Mouse (Mus musculus) erythroblast, embryonic 14.5 days (primary cell): Measurements from ENCODE around the gene Rbm12. TPM values are rescaled to one million over a fixed set of nuclear protein-coding genes. Genes with fewer than 3 reads are reported as not detected.

Experiments
- H3K27me3 ChIP-seq: 2 replicates; pipeline ENCODE4 v1.6.1; 2012; ENCODE audit warnings: inconsistent platforms; ENCODE audit not compliant: control insufficient read depth
- H3K36me3 ChIP-seq: 2 replicates; pipeline ENCODE4 v1.6.1; 2012; ENCODE audit warnings: mild to moderate bottlenecking, inconsistent platforms; ENCODE audit not compliant: control insufficient read depth
- H3K4me1 ChIP-seq: 2 replicates; pipeline ENCODE4 v1.6.1; 2012; ENCODE audit warnings: inconsistent platforms; ENCODE audit not compliant: control insufficient read depth
- H3K4me3 ChIP-seq: replicated peaks from 2 replicates; pipeline ENCODE3; 2012; ENCODE audit warnings: moderate library complexity, mild to moderate bottlenecking, inconsistent platforms
- H3K9me3 ChIP-seq: 2 replicates; pipeline ENCODE4 v1.6.1; 2012; ENCODE audit warnings: low read length, inconsistent platforms, mixed read lengths; ENCODE audit not compliant: control insufficient read depth
- GATA1 ChIP-seq: IDR thresholded peaks from 2 replicates; pipeline ENCODE4 v1.6.1; 2012; ENCODE audit warnings: low read length, inconsistent platforms, mixed read lengths
- TAL1 ChIP-seq: IDR thresholded peaks from 3 replicates; pipeline ENCODE4 v1.6.1; 2012; ENCODE audit warnings: low read length, inconsistent platforms, mixed read lengths
- polyA plus RNA-seq: library from polyadenylated mRNA; stranded (reverse); fragments of >175 nt; gene quantifications from 2 replicates; pipeline ENCODE4 v1.2.3, GENCODE M21; 2012

Gene Rbm12
- polyA plus RNA-seq, 1 experiment, result 0.31 TPM

DNA sequence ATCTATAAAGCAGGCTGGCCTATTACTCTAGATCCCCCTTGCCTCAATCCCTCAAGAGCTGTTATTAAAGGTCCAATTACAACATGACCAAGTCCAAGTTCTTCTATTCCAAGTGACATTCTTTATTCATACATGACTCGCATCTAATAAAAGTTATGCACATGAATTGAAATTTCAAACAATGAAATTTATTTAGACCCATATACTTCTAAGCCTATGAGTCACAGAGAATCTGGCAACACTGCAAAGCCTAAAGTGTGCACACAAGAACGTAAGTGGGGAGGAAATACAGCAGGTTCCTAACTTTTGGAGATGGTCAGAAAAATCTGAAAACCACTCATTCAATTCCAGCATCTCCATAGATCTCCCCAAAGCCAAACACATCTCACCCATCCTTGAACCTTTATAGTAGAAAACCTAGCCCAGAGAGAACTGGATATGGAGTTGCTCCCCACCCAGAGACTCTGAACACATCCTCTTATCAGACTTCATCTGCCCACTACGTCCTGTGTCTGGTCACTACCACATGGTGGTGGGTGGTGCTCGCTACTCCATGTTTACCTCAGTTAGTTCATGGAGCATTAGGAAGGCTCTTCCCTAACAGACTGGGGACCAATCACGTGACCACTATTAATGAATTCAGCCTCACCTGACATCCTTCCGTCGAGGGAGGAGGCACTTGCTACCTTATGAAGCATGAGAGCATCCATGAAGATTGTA, 24.2 kb downstream of the Rbm12 start:
- peaks cover 11% of the 10 kb centered on the region for H3K4me1 ChIP-seq
- H3K36me3 ChIP-seq, result peaks cover 44% of the 10 kb centered on the region
- no peaks in the 10 kb centered on the region for H3K27me3 ChIP-seq
- H3K9me3 ChIP-seq, result no peaks in the 10 kb centered on the region
- no peak overlapping the region for H3K4me3 ChIP-seq
- TF ChIP-seq TAL1 (no peak), GATA1 (no peak)

DNA sequence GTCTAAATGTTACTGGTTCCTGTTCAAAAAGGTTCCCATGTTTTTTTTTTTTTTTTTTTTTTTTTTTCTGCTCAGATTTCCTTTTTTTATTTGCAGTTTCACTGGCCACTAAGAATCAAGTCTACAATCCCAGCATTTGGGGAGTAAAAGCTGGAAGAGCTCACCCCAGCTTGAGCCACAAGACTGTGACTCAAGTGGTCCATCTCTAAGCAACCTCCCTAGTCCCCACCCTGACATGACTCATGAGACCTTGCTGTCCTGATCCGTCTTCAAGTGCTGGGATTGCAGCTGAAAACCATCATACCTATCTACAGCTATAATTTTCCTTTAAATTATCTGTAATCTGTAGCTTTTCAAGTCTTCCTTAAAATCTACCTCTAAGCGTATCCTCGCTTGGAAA, 27.2 kb downstream of the Rbm12 start:
- Histone ChIP-seq H3K4me1 (peaks cover 12% of the 10 kb centered on the region), H3K27me3 (no peaks in the 10 kb centered on the region), H3K4me3 (no peak overlapping the region), H3K9me3 (no peaks in the 10 kb centered on the region), H3K36me3 (peaks cover 20% of the 10 kb centered on the region)
- no peak for TF ChIP-seq TAL1
- no peak for TF ChIP-seq GATA1

DNA sequence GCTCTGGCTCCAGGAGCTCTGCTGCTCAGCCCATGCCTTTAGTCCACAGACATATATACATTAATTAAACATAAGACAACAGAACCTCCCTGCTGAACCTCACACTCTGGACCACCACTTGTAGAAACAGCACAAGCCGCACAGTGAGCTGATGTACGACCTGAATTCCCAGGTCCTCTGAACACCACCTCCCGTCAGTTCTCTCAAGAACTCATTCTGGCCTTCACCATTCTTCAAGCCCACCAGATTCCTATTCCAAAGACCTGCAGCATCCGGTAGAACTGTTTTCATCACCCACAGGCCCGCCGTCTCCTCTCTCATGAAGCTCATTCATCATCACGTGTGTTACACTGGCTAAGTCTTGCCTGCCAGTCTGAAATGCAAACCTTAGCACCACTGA, 31.4 kb downstream of the Rbm12 start:
- H3K4me1 ChIP-seq, result peaks cover 12% of the 10 kb centered on the region
- no peak overlapping the region for H3K4me3 ChIP-seq
- no peak for TF ChIP-seq TAL1
- no peak for TF ChIP-seq GATA1
- no peaks in the 10 kb centered on the region for H3K9me3 ChIP-seq
- H3K36me3 ChIP-seq, result peaks cover 42% of the 10 kb centered on the region
- H3K27me3 ChIP-seq, result no peaks in the 10 kb centered on the region

DNA sequence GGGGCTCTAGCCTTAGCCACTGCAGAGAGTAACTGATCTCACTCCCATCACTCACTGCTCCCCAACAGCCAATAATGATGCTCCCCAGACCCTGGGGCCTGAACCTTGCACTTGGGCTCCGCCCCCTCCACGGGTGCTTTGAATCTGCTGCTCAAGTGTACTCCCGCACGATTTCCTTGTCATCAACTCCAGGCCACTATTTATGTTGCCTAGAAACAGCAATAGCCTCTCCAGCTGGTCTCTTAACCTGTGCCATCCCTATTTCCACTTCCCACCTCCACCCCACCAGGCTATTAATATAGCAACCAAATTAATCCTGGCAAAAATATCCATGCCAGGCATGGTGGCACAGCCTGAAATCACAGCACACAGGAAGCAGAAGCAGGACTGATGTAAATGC, 32.1 kb downstream of the Rbm12 start:
- TF ChIP-seq GATA1 (no peak), TAL1 (no peak)
- H3K36me3 ChIP-seq, result peaks cover 49% of the 10 kb centered on the region
- no peaks in the 10 kb centered on the region for H3K9me3 ChIP-seq
- H3K4me1 ChIP-seq, result peaks cover 11% of the 10 kb centered on the region
- H3K4me3 ChIP-seq, result no peak overlapping the region
- no peaks in the 10 kb centered on the region for H3K27me3 ChIP-seq

DNA sequence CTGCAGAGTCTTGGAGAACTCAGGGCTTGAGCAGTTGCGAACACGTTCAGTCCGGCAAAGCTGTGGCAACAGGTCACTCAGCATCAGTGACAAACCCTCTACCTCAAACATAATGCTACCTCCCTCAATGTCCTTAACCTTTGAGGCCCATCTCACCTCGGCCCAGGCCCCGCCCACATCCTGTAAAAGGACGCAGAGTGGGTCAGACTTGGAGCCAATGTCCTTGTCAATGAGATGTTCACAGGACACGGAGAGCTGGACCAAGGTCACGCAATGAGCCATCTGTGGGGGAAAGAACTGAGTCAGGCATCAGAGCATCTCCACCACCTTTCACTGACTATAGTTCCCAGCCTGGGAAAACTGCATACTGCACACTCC, 32.6 kb downstream of the Rbm12 start:
- peaks cover 54% of the 10 kb centered on the region for H3K36me3 ChIP-seq

DNA sequence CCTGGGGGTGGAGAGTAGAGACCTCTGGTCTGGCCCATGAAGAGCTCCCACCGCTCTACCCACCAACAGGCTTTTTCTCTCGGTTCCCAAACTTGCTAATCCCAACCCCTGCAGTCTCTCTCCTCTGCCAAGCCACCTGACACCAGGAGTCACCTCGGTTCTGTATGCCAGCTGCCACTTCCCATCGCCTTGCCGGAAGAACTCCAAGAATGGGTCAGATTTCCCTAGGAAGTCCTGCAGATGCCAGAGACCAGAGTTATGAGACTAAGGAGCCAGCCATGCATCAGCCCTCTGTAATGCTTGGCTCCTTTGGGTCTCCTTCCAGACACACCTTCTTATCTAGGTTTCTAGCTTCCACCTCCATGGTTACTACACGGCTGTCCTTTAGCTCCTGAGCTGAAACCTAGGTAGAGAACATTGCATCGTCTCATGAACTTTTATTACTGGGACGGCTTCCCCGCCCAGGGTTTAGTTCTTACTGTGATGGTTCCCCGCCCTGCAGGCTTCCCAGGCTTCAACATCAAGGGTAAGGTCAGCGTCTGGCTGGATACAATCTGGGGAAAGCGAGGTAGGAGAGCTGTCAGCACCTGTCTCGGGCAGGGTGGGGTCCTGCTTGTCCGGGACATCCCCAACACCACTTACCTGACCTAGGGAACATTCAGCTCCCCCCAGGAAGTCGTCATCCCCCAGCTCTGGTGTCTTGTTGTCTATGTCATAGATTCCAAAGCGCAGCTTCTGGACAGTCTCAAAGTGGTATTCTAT, 33.2 kb downstream of the Rbm12 start:
- Histone ChIP-seq H3K36me3 (peaks cover 60% of the 10 kb centered on the region), H3K27me3 (no peaks in the 10 kb centered on the region), H3K4me3 (no peak overlapping the region), H3K4me1 (peaks cover 11% of the 10 kb centered on the region), H3K9me3 (no peaks in the 10 kb centered on the region)
- no peak for TF ChIP-seq TAL1
- no peak for TF ChIP-seq GATA1

More for the DNA sequence above, 32.6 kb downstream of the Rbm12 start:
- no peaks in the 10 kb centered on the region for H3K9me3 ChIP-seq
- TF ChIP-seq GATA1, result no peak
- no peak for TF ChIP-seq TAL1
- H3K27me3 ChIP-seq, result no peaks in the 10 kb centered on the region
- H3K4me3 ChIP-seq, result no peak overlapping the region
- peaks cover 11% of the 10 kb centered on the region for H3K4me1 ChIP-seq

DNA sequence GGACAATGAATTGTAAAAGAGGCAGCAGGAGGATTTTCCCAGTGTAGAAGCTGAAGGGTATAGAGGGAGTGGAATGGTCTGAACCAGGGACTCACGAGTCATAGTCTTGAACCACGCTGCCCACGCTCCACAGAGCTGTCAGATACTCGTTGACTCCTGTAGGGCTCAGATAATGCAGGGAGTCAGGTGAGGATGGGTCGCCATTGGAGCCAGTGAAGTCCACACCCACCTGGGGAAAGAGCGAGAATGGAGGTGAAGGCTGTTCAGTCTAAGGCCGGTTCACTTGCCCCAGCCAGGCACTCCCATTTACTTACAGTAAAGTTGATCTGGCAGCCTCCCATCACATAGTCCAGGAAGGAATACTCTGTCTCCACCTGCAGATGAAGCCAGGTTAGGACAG, 34.3 kb downstream of the Rbm12 start:
- Histone ChIP-seq H3K36me3 (peaks cover 71% of the 10 kb centered on the region), H3K4me1 (peaks cover under 1% of the 10 kb centered on the region; the same call in 1 of the 2 replicates), H3K27me3 (no peaks in the 10 kb centered on the region), H3K9me3 (no peaks in the 10 kb centered on the region), H3K4me3 (no peak overlapping the region)
- TF ChIP-seq GATA1, result no peak
- TF ChIP-seq TAL1, result no peak

DNA sequence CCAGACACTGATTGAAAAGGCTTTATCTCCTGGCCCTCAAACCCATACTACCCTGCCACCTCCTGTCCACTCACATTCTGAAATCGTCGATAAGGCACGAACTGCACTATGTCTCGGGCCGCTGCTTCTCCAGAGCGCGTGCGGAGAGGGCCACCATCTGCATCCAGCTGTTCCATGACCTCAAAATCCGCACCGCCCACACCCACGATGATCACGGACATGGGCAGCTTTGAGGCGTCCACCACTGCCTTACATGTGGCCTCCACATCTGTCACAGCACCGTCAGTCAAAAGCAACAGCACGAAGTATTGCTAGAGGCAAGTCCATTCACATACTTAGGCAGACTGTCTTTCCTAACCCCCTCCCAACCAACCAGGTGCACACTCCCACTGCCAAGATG, 38.1 kb downstream of the Rbm12 start:
- peaks cover 86% of the 10 kb centered on the region for H3K36me3 ChIP-seq
- H3K4me1 ChIP-seq, result no peaks in the 10 kb centered on the region
- no peak overlapping the region for H3K4me3 ChIP-seq
- TF ChIP-seq GATA1 (no peak), TAL1 (no peak)
- H3K9me3 ChIP-seq, result no peaks in the 10 kb centered on the region
- no peaks in the 10 kb centered on the region for H3K27me3 ChIP-seq

DNA sequence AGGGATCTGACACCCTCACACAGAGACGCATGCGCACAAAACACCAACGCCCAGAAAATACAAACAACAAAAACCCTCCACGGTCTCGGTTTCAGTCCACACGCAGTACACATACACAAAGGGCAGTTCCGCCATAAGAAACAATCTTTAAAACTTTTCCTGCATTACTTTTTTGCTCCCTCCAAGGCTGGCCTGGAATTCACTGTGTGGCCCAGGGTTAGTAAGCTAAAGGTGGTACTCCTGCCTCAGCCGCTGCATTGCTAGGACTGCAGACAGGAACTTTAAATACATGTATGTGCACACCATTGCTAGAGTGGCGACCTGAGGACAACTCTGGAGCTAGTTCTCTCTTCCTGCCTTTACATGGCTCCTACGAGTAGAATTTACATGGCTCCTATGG, 40.5 kb downstream of the Rbm12 start:
- no peaks in the 10 kb centered on the region for H3K27me3 ChIP-seq
- no peak for TF ChIP-seq TAL1
- no peak for TF ChIP-seq GATA1
- H3K36me3 ChIP-seq, result peaks cover 67% of the 10 kb centered on the region
- H3K9me3 ChIP-seq, result no peaks in the 10 kb centered on the region
- no peak overlapping the region for H3K4me3 ChIP-seq
- H3K4me1 ChIP-seq, result peaks cover 6% of the 10 kb centered on the region
